Mouse (Mus musculus) heart, postnatal 0 days (tissue): Measurements from ENCODE around the gene Rnf19b. TPM values are rescaled to one million over a fixed set of nuclear protein-coding genes. Genes with fewer than 3 reads are reported as not detected.

Experiments used
- ATAC-seq: fragments of 200-750 bp; cut with Nextera tagmentation; 2 replicates; pipeline ENCODE4 v1.8.0; 2017; ENCODE audit warnings: low read depth, moderate number of reproducible peaks, moderate library complexity; ENCODE audit not compliant: insufficient read depth
- DNase-seq: peaks from one replicate; pipeline ENCODE4 v3.0.0-alpha.2; 2016; ENCODE audit warnings: low spot score
- H3K27ac ChIP-seq: fragments of 300-500 bp; sonication (generic); 2 replicates; pipeline ENCODE4 v1.5.1; 2014; ENCODE audit warnings: low read depth, mild to moderate bottlenecking
- H3K27me3 ChIP-seq: fragments of 300-500 bp; sonication (generic); 2 replicates; pipeline ENCODE4 v1.6.1; 2014; ENCODE audit warnings: low read length, mixed read lengths; ENCODE audit not compliant: control insufficient read depth, insufficient read depth
- H3K36me3 ChIP-seq: fragments of 300-500 bp; sonication (generic); replicated peaks from 2 replicates; pipeline ENCODE4 v1.6.1; 2014; ENCODE audit warnings: low read length, mixed read lengths; ENCODE audit not compliant: control insufficient read depth, insufficient read depth
- H3K4me1 ChIP-seq: fragments of 300-500 bp; sonication (generic); 2 replicates; pipeline ENCODE4 v1.6.1; 2014; ENCODE audit warnings: antibody characterized with exemption; ENCODE audit not compliant: control insufficient read depth, insufficient read depth
- H3K4me2 ChIP-seq: fragments of 300-500 bp; sonication (generic); 2 replicates; pipeline ENCODE4 v1.6.1; 2014; ENCODE audit warnings: low read depth, mild to moderate bottlenecking, low read length, moderate library complexity
- H3K4me3 ChIP-seq: fragments of 300-500 bp; sonication (generic); 2 replicates; pipeline ENCODE4 v1.5.1; 2014; ENCODE audit warnings: low read depth, low read length
- H3K9ac ChIP-seq: fragments of 300-500 bp; sonication (generic); replicated peaks from 2 replicates; pipeline ENCODE4 v1.6.1; 2014; ENCODE audit warnings: low read depth, low read length, mixed read lengths
- H3K9me3 ChIP-seq: fragments of 300-500 bp; sonication (generic); replicated peaks from 2 replicates; pipeline ENCODE4 v1.6.1; 2016; ENCODE audit warnings: low read length; ENCODE audit not compliant: control insufficient read depth
- CTCF ChIP-seq: IDR thresholded peaks from 2 replicates; pipeline ENCODE4 v1.5.1; 2016; ENCODE audit warnings: antibody characterized with exemption, control low read depth, low read depth
- EP300 ChIP-seq: IDR thresholded peaks from 2 replicates; pipeline ENCODE4 v1.6.1; 2016; ENCODE audit warnings: antibody characterized with exemption, low read depth
- WGBS: fragments of 180-500 bp; shearing (Covaris S2); extraction: QIAGEN DNeasy Blood & Tissue Kit; methylation state at CpG from one replicate; pipeline ENCODE4 v1.1.7; 2014; 5-methylcytosine and 5-hydroxymethylcytosine counted together
- polyA plus RNA-seq: library from polyadenylated mRNA; unstranded; fragments of >200 nt; fragmentation: Nextera tagmentation; extraction: Ambion mirVana; gene quantifications from 2 replicates; pipeline ENCODE4 v1.2.1, GENCODE M21; 2015
- total RNA-seq: library from RNA; depleted of rRNA; stranded (reverse); fragments of >200 nt; gene quantifications from 2 replicates; pipeline ENCODE4 v1.2.3, GENCODE M21; 2014; ENCODE audit warnings: low replicate concordance; rRNA removed

Gene Rnf19b
- total RNA-seq (25.6 and 46.0 TPM in 2 replicates), polyA plus RNA-seq (5.8 and 7.2 TPM in 2 replicates)

- DNase-seq = no peak
- 1% methylated on average over 60 of the region's 107 CpGs for WGBS
- TF ChIP-seq EP300 = no peak
- no peak for TF ChIP-seq CTCF
Measured at GRCm38 (mm10) chr4:129058207-129059092, at the start of gene Rnf19b. Rnf19b (plus strand) TSS chr4:129058271.

GRCm38 (mm10) chr4:129008672-129009071 is 49.4 kb upstream of the Rnf19b start:
- H3K4me1 ChIP-seq = peaks cover 11% of the 10 kb centered on the region
- ATAC-seq (no peak), DNase-seq (no peak)
- no peak overlapping the region for H3K9ac ChIP-seq
- H3K36me3 ChIP-seq = peaks cover 57% of the 10 kb centered on the region
- no peak overlapping the region for H3K27ac ChIP-seq
- TF ChIP-seq EP300 (no peak), CTCF (no peak)
- H3K9me3 ChIP-seq = no peaks in the 10 kb centered on the region
- 65% methylated on average over 3 of the region's 3 CpGs for WGBS
- H3K4me2 ChIP-seq = no peak overlapping the region
- no peaks in the 10 kb centered on the region for H3K27me3 ChIP-seq
- no peak overlapping the region for H3K4me3 ChIP-seq

More at GRCm38 (mm10) chr4:129058207-129059092, at the start of gene Rnf19b:
- Histone ChIP-seq H3K36me3 (no peaks in the 10 kb centered on the region), H3K27me3 (no peaks in the 10 kb centered on the region), H3K4me2 (peak within 1 kb of the TSS; percentile 99), H3K9ac (peak within 1 kb of the TSS; percentile 92), H3K4me1 (peaks cover 11% of the 10 kb centered on the region), H3K4me3 (peak within 1 kb of the TSS; percentile 86), H3K27ac (peak within 1 kb of the TSS; percentile 82), H3K9me3 (no peaks in the 10 kb centered on the region)
- ATAC-seq = peak; percentile 50; the same call in 1 of the 2 replicates

GRCm38 (mm10) chr4:129009521-129009920 is 48.5 kb upstream of the Rnf19b start:
- Histone ChIP-seq H3K9ac (no peak overlapping the region), H3K27me3 (no peaks in the 10 kb centered on the region), H3K9me3 (no peaks in the 10 kb centered on the region), H3K4me3 (no peak overlapping the region), H3K36me3 (peaks cover 53% of the 10 kb centered on the region), H3K27ac (peak overlapping the region; percentile 51), H3K4me2 (no peak overlapping the region), H3K4me1 (peaks cover 11% of the 10 kb centered on the region)
- 63% methylated on average over 5 of the region's 5 CpGs for WGBS
- ATAC-seq (no peak), DNase-seq (no peak)
- no peak for TF ChIP-seq EP300
- no peak for TF ChIP-seq CTCF

- peaks cover 38% of the 10 kb centered on the region for H3K36me3 ChIP-seq
- DNase-seq = peak; percentile 53
- H3K27me3 ChIP-seq = no peaks in the 10 kb centered on the region
- ATAC-seq = peak; percentile 37; the same call in 1 of the 2 replicates
- H3K4me3 ChIP-seq = no peak overlapping the region
- H3K9me3 ChIP-seq = no peaks in the 10 kb centered on the region
- peaks cover 17% of the 10 kb centered on the region for H3K4me1 ChIP-seq
- 26% methylated on average over 15 of the region's 15 CpGs for WGBS
- TF ChIP-seq CTCF = no peak
- no peak for TF ChIP-seq EP300
- H3K9ac ChIP-seq = no peak overlapping the region
- H3K4me2 ChIP-seq = no peak overlapping the region
- H3K27ac ChIP-seq = peak overlapping the region; percentile 55
Measured at GRCm38 (mm10) chr4:129011604-129012121, 46.4 kb upstream of the Rnf19b start.

GRCm38 (mm10) chr4:129013151-129013864 is 44.8 kb upstream of the Rnf19b start:
- Histone ChIP-seq H3K9me3 (no peaks in the 10 kb centered on the region), H3K9ac (no peak overlapping the region), H3K4me1 (peaks cover 17% of the 10 kb centered on the region), H3K27ac (no peak overlapping the region), H3K4me3 (no peak overlapping the region), H3K27me3 (no peaks in the 10 kb centered on the region), H3K4me2 (no peak overlapping the region), H3K36me3 (peaks cover 21% of the 10 kb centered on the region)
- ATAC-seq (no peak), DNase-seq (no peak)
- 56% methylated on average over 10 of the region's 10 CpGs for WGBS
- TF ChIP-seq CTCF (no peak), EP300 (no peak)
